Mouse (Mus musculus): ENCODE measurements at regions not wholly inside any gene's neighbourhood (a gene's known extent, or its start where the extent isn't known, plus 50 kb on each side); places are given as distances from the start of the nearest gene placed in this dataset.
A peak's percentile ranks its signal among the peaks of the same experiment; 100 is the strongest.

- no peak for DNase-seq (ENCODE audit: low read depth, low spot score)
These were observed 547.4 kb downstream of the Abca13 start for GRCm38 (mm10) chr11:9739098-9739497.

DNA sequence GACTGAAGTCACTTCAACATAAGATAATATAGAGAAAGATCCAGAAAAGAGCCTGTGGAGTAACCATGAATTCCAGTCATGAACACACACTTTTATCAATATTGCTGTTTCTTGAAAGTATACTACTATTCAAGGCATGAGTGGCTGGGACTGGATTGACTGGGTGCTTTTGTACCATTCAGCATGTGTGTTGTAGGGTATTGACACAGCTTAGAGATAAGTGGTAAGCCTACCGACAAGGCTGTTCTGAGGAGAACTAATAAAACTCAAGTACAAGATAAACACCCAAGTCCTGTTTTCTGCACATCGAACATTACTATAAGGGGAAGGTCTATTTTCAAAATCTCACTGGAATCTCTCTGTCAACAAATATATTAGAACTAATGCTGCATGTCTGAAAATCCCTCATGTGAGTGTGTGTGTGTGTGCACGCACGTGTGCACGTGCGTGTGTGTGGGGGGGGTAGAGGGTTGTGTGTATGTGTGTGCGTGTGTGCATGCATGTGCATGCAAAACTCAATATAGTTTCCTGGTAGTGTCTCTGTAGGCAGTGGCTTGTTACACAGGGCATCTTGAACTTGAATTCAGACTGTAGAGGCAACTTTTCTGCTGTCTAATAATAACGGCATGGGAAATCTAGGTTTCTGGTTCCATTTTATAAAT lies 588.6 kb downstream of the Abca13 start:
- DNase-seq (ENCODE audit: low read depth, low spot score): no peak

DNA sequence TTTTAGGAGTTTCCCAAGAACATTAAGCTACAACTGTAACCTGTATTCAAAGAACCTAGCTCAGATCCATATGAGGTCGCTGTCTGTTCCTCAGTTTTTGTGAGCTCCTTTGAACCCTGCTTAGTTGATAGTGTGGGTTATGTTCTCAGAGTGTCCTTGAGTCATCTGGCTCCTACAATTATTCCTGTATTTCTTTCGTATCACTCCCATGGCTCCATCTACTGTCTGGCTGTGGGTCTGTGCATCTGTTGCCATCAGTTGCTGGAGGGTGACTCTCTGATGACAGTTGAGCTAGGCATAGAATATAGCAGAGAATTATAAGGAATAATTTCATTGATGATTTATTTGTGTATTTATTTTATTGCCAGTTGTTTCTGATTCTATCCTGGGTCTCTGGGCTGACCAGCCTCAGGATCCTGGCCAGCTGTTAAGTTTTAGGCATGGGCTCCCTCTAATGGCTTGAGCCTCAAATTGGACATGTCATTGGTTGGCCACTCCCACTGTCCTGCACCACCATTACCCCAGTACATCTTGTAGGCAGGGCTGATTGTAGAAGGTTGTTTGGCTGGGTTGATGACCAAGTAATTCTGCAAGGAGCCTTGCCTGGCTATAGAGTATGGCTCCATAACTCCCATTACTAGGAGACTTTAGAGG lies 601.6 kb downstream of the Abca13 start:
- peak; percentile 17 for DNase-seq (ENCODE audit: low read depth, low spot score)

GRCm38 (mm10) chr11:9839636-9840035 lies 647.9 kb downstream of the Abca13 start:
- DNase-seq (ENCODE audit: low read depth, low spot score): no peak

DNA sequence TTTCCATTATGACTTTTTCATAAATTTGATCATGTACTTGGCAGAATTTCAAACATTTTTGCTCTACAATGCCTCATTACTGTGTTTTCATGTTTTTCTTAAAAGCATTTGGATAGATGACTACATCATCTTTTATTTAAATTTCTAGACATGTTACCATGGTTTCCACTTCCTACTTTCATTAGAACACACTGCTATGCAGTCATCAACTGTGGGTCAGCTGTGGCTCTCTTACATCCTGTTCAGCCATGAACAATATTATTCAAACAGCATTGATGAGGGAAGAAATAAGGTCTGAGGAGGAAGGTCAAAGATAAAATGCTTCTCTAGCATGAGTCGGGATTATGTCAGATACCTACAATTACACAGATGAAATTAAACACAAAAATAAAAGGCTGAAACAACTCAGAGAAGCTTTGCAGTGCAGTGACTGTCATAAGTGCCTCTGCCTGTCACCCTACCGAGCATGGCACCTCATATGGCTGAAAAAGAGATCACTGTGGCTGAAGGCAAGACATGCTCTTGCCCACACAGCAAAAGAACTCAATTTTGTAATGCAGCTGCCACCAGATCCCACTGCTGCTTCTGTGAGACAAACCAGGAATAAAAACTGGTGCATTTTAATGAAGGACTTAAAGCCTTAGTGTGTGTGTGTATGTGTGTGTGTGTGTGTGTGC lies 676.9 kb downstream of the Abca13 start:
- no peak for DNase-seq (ENCODE audit: low read depth, low spot score)
